Mouse (Mus musculus): Measurements from ENCODE around the gene Ankrd6. TPM values are rescaled to one million over a fixed set of nuclear protein-coding genes. Genes with fewer than 3 reads are reported as not detected.

The Ankrd6 gene
- polyA plus RNA-seq, 1 experiment: 0.63 TPM

DNA sequence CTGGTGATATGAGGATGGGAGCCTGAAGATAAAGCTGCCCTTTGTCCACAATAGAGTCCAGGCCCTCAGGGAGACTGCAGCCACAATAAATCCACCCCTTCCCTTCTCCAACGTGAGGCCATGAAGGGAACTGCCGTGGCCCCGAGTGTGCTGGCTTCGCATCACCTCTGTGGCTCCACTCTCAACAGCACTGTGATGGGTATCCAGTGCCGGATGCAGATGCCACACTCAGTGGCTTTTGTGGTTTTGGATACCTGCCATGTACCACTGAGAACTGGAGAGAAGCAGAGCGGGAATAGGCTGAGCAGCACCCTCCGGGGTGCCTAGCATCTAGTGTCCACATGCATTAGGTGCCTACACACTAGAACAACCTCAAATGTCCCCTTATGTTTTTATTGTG is 29.8 kb downstream of the Ankrd6 start:
- TF ChIP-seq MAX (IDR thresholded peaks at IDR 0.05) (no peak), MYOG (IDR thresholded peaks at IDR 0.05; ENCODE audit: control insufficient read depth, extremely low read depth, insufficient read length) (no peak), MYOD1 (IDR thresholded peaks at IDR 0.05; ENCODE audit: control insufficient read depth, insufficient read length, low read depth) (no peak), USF1 (IDR thresholded peaks at IDR 0.05; ENCODE audit: low read depth) (no peak), CEBPB (IDR thresholded peaks at IDR 0.05; ENCODE audit: low read depth) (no peak), CTCF (IDR thresholded peaks at IDR 0.05; ENCODE audit: control insufficient read depth, insufficient read depth, insufficient read length) (no peak), FOSL1 (IDR thresholded peaks at IDR 0.05; ENCODE audit: insufficient read depth, low read length, poor library complexity, severe bottlenecking) (no peak)
- Histone ChIP-seq H3K79me2 (ENCODE audit: control insufficient read depth, insufficient read depth) (no peaks in the 10 kb centered on the region), H3K4me3 (ENCODE audit: insufficient read depth, poor library complexity, severe bottlenecking) (no peak overlapping the region), H3K79me3 (ENCODE audit: low read depth) (no peaks in the 10 kb centered on the region), H3K27me3 (ENCODE audit: control insufficient read depth, insufficient read depth, insufficient read length) (no peaks in the 10 kb centered on the region), H3ac (ENCODE audit: control insufficient read depth, insufficient read length, low read depth) (no peak overlapping the region), H3K36me3 (ENCODE audit: control insufficient read depth, insufficient read depth) (no peaks in the 10 kb centered on the region)

DNA sequence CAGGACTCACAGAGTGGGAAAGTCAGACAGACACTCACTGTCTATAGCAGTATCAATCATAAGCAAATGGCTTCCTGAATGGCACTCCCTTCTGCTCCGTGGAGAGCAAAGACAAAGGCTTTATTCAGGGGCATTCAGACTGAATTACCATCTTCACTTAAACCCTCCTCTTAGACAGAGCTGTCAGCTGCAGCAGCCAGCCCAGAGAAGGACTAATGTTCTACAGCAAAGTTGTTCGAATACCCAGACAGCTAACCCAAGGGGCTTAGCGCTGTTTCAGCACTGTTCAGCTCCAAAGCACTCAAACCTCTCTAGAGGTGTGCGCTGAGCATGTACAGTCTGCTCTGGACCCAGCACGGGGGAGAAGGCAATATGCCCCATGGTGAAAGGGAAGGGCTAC is 32.1 kb downstream of the Ankrd6 start:
- Histone ChIP-seq H3K79me2 (ENCODE audit: control insufficient read depth, insufficient read depth) (no peaks in the 10 kb centered on the region), H3ac (ENCODE audit: control insufficient read depth, insufficient read length, low read depth) (no peak overlapping the region), H3K36me3 (ENCODE audit: control insufficient read depth, insufficient read depth) (no peaks in the 10 kb centered on the region), H3K79me3 (ENCODE audit: low read depth) (no peaks in the 10 kb centered on the region), H3K4me3 (ENCODE audit: insufficient read depth, poor library complexity, severe bottlenecking) (no peak overlapping the region), H3K27me3 (ENCODE audit: control insufficient read depth, insufficient read depth, insufficient read length) (no peaks in the 10 kb centered on the region)
- TF ChIP-seq MYOD1 (IDR thresholded peaks at IDR 0.05; ENCODE audit: control insufficient read depth, insufficient read length, low read depth) (no peak), MYOG (IDR thresholded peaks at IDR 0.05; ENCODE audit: control insufficient read depth, extremely low read depth, insufficient read length) (no peak), CTCF (IDR thresholded peaks at IDR 0.05; ENCODE audit: control insufficient read depth, insufficient read depth, insufficient read length) (no peak), MAX (IDR thresholded peaks at IDR 0.05) (no peak), CEBPB (IDR thresholded peaks at IDR 0.05; ENCODE audit: low read depth) (no peak), FOSL1 (IDR thresholded peaks at IDR 0.05; ENCODE audit: insufficient read depth, low read length, poor library complexity, severe bottlenecking) (no peak), USF1 (IDR thresholded peaks at IDR 0.05; ENCODE audit: low read depth) (no peak)

DNA sequence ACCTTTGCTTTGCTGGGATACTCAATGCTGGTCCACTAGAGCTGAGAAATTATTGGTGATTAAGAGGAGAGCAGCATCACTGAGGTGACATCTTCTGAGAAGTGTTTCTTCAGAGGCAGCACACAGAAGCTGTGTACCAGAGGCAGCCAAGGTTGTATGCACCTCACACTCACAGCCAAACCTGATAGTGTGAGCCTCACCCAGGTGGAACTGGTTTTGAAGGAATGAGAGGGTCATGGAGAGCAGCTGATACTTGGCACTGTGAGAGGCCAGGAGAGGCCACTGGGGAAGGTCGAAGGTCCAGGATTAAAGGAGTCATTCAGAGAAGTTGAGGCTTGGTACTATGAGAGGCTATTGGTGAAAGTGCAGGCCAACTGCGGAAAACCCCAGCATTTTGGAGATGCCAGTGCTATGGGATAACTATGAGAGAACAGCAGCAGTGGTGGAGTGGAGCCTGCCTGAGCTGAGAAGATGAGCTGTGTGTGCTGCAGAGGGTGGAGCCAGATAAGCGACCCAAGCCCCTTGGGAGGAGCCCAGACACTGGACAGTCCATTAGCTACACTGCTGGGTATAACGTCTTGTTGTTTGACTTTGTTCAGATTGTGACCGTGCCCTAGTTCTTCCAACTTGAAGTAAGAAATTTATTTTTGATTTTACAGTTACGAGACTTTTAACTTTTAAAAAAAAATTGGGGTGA is 33.8 kb downstream of the Ankrd6 start:
- no peaks in the 10 kb centered on the region for H3K79me3 ChIP-seq (ENCODE audit: low read depth)
- H3K4me3 ChIP-seq (ENCODE audit: insufficient read depth, poor library complexity, severe bottlenecking): no peak overlapping the region
- TF ChIP-seq MYOD1 (IDR thresholded peaks at IDR 0.05; ENCODE audit: control insufficient read depth, insufficient read length, low read depth) (no peak), CTCF (IDR thresholded peaks at IDR 0.05; ENCODE audit: control insufficient read depth, insufficient read depth, insufficient read length) (no peak), MYOG (IDR thresholded peaks at IDR 0.05; ENCODE audit: control insufficient read depth, extremely low read depth, insufficient read length) (no peak), USF1 (IDR thresholded peaks at IDR 0.05; ENCODE audit: low read depth) (no peak), FOSL1 (IDR thresholded peaks at IDR 0.05; ENCODE audit: insufficient read depth, low read length, poor library complexity, severe bottlenecking) (no peak), MAX (IDR thresholded peaks at IDR 0.05) (no peak), CEBPB (IDR thresholded peaks at IDR 0.05; ENCODE audit: low read depth) (no peak)
- no peaks in the 10 kb centered on the region for H3K79me2 ChIP-seq (ENCODE audit: control insufficient read depth, insufficient read depth)
- H3K36me3 ChIP-seq (ENCODE audit: control insufficient read depth, insufficient read depth): no peaks in the 10 kb centered on the region
- no peak overlapping the region for H3ac ChIP-seq (ENCODE audit: control insufficient read depth, insufficient read length, low read depth)
- no peaks in the 10 kb centered on the region for H3K27me3 ChIP-seq (ENCODE audit: control insufficient read depth, insufficient read depth, insufficient read length)

DNA sequence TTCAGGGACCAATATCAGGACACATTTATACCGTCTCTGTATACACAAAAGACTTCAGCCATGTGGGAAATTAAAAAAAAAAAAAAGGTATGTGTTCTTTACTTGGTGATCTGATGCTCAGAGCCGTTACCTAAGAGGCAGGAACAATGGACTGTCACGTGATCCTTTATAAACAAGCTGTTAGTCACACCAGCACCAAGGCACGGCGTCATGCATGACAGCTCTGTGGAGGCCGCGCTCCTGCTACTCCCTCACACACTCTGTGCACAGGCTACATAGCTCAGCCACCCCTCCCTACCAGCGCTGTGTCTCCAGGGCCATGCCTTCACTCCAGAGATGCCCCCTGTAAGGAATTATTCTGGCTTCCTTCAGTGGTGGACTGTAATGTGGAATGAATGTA is 34.7 kb downstream of the Ankrd6 start:
- no peaks in the 10 kb centered on the region for H3K79me3 ChIP-seq (ENCODE audit: low read depth)
- TF ChIP-seq MYOD1 (IDR thresholded peaks at IDR 0.05; ENCODE audit: control insufficient read depth, insufficient read length, low read depth) (no peak), CTCF (IDR thresholded peaks at IDR 0.05; ENCODE audit: control insufficient read depth, insufficient read depth, insufficient read length) (no peak), FOSL1 (IDR thresholded peaks at IDR 0.05; ENCODE audit: insufficient read depth, low read length, poor library complexity, severe bottlenecking) (no peak), USF1 (IDR thresholded peaks at IDR 0.05; ENCODE audit: low read depth) (peak; percentile 80), MYOG (IDR thresholded peaks at IDR 0.05; ENCODE audit: control insufficient read depth, extremely low read depth, insufficient read length) (no peak), CEBPB (IDR thresholded peaks at IDR 0.05; ENCODE audit: low read depth) (no peak)
- no peak overlapping the region for H3ac ChIP-seq (ENCODE audit: control insufficient read depth, insufficient read length, low read depth)
- no peak overlapping the region for H3K4me3 ChIP-seq (ENCODE audit: insufficient read depth, poor library complexity, severe bottlenecking)
- H3K79me2 ChIP-seq (ENCODE audit: control insufficient read depth, insufficient read depth): no peaks in the 10 kb centered on the region
- H3K36me3 ChIP-seq (ENCODE audit: control insufficient read depth, insufficient read depth): no peaks in the 10 kb centered on the region
- H3K27me3 ChIP-seq (ENCODE audit: control insufficient read depth, insufficient read depth, insufficient read length): no peaks in the 10 kb centered on the region

DNA sequence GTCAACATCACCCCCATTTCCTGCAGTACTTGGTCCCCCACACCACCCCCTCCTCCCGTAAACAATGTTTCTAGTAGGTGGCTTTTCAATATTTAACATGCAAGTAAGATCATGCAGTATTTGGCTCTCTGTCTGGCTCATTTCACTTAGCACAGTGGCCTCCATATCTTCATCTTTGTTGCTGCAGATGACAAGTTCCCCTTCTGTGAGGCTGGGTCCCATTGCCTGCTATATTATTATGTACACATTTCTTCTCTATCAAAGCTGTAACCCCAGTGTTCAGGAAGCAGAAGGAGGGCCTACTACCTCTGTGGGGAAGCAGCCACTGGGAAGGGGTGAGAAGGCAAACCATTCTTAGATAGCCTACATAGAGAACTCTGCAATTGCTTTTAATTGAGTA is 40.6 kb downstream of the Ankrd6 start:
- TF ChIP-seq MYOG (IDR thresholded peaks at IDR 0.05; ENCODE audit: control insufficient read depth, extremely low read depth, insufficient read length): no peak
- no peak for TF ChIP-seq CTCF (IDR thresholded peaks at IDR 0.05; ENCODE audit: control insufficient read depth, insufficient read depth, insufficient read length)
- TF ChIP-seq CEBPB (IDR thresholded peaks at IDR 0.05; ENCODE audit: low read depth): no peak
- TF ChIP-seq FOSL1 (IDR thresholded peaks at IDR 0.05; ENCODE audit: insufficient read depth, low read length, poor library complexity, severe bottlenecking): no peak
- no peak for TF ChIP-seq MYOD1 (IDR thresholded peaks at IDR 0.05; ENCODE audit: control insufficient read depth, insufficient read length, low read depth)
- no peak for TF ChIP-seq USF1 (IDR thresholded peaks at IDR 0.05; ENCODE audit: low read depth)
- no peak for TF ChIP-seq MAX (IDR thresholded peaks at IDR 0.05)
- H3ac ChIP-seq (ENCODE audit: control insufficient read depth, insufficient read length, low read depth): no peak overlapping the region
- no peaks in the 10 kb centered on the region for H3K79me2 ChIP-seq (ENCODE audit: control insufficient read depth, insufficient read depth)
- H3K27me3 ChIP-seq (ENCODE audit: control insufficient read depth, insufficient read depth, insufficient read length): no peaks in the 10 kb centered on the region
- H3K4me3 ChIP-seq (ENCODE audit: insufficient read depth, poor library complexity, severe bottlenecking): no peak overlapping the region
- no peaks in the 10 kb centered on the region for H3K36me3 ChIP-seq (ENCODE audit: control insufficient read depth, insufficient read depth)
- H3K79me3 ChIP-seq (ENCODE audit: low read depth): no peaks in the 10 kb centered on the region
